Mouse (Mus musculus) lung, postnatal 0 days (tissue): ENCODE data around the gene Btbd17. TPM values are rescaled to one million over a fixed set of nuclear protein-coding genes. Genes with fewer than 3 reads are reported as not detected.

Source experiments
- ATAC-seq: fragments of 200-750 bp; cut with Nextera tagmentation; 2 replicates; pipeline ENCODE4 v1.8.0; 2017; ENCODE audit warnings: moderate library complexity
- DNase-seq: peaks from one replicate; pipeline ENCODE4 v3.0.0-alpha.2; 2016; ENCODE audit warnings: low spot score
- H3K27ac ChIP-seq: fragments of 300-500 bp; sonication (generic); 2 replicates; pipeline ENCODE4 v1.5.1; 2014; ENCODE audit warnings: antibody characterized with exemption, mild to moderate bottlenecking, low read length, mixed read lengths
- H3K27me3 ChIP-seq: fragments of 300-500 bp; sonication (generic); replicated peaks from 2 replicates; pipeline ENCODE4 v1.6.1; 2014; ENCODE audit warnings: low read length, mixed read lengths; ENCODE audit not compliant: insufficient read depth
- H3K36me3 ChIP-seq: fragments of 300-500 bp; sonication (generic); 2 replicates; pipeline ENCODE4 v1.6.1; 2014; ENCODE audit warnings: low read length, mixed read lengths; ENCODE audit not compliant: insufficient read depth
- H3K4me1 ChIP-seq: fragments of 300-500 bp; sonication (generic); 2 replicates; pipeline ENCODE4 v1.6.1; 2014; ENCODE audit warnings: antibody characterized with exemption, low read depth, low read length, mixed read lengths; ENCODE audit not compliant: insufficient read depth
- H3K4me2 ChIP-seq: fragments of 300-500 bp; sonication (generic); replicated peaks from 2 replicates; pipeline ENCODE4 v1.6.1; 2014; ENCODE audit warnings: low read depth, mild to moderate bottlenecking, low read length, moderate library complexity, mixed read lengths
- H3K4me3 ChIP-seq: fragments of 300-500 bp; sonication (generic); 2 replicates; pipeline ENCODE4 v1.5.1; 2014; ENCODE audit warnings: low read depth, low read length
- H3K9ac ChIP-seq: fragments of 300-500 bp; sonication (generic); replicated peaks from 2 replicates; pipeline ENCODE4 v1.6.1; 2014; ENCODE audit warnings: low read depth, mild to moderate bottlenecking
- H3K9me3 ChIP-seq: fragments of 300-500 bp; sonication (generic); 2 replicates; pipeline ENCODE4 v1.6.1; 2016; ENCODE audit warnings: low read length, mixed read lengths
- CTCF ChIP-seq: IDR thresholded peaks from 2 replicates; pipeline ENCODE4 v1.5.1; 2016; ENCODE audit warnings: antibody characterized with exemption, mild to moderate bottlenecking
- EP300 ChIP-seq: IDR thresholded peaks from 2 replicates; pipeline ENCODE4 v1.6.1; 2016; ENCODE audit warnings: antibody characterized with exemption, mild to moderate bottlenecking, control low read depth
- WGBS: fragments of 180-500 bp; shearing (Covaris S2); extraction: QIAGEN DNeasy Blood & Tissue Kit; methylation state at CpG from one replicate; pipeline ENCODE4 v1.1.7; 2014; 5-methylcytosine and 5-hydroxymethylcytosine counted together
- polyA plus RNA-seq: library from polyadenylated mRNA; unstranded; fragments of >200 nt; fragmentation: Nextera tagmentation; extraction: Ambion mirVana; gene quantifications from 2 replicates; pipeline ENCODE4 v1.2.1, GENCODE M21; 2015

Btbd17 gene
- polyA plus RNA-seq, 1 experiment from 2014 or later: 0.20 TPM

- no peaks in the 10 kb centered on the region for H3K36me3 ChIP-seq
- H3K4me1 ChIP-seq: no peaks in the 10 kb centered on the region; the same call in none of the 2 replicates
- no peak overlapping the region for H3K4me3 ChIP-seq
- whole genome bisulfite sequencing: 51% methylated on average over 5 of the region's 5 CpGs
- H3K4me2 ChIP-seq: no peak overlapping the region
- H3K9ac ChIP-seq: no peak overlapping the region
- DNase-seq (no peak), ATAC-seq (no peak)
- no peak overlapping the region for H3K27ac ChIP-seq
- TF ChIP-seq EP300: no peak
- no peak for TF ChIP-seq CTCF
- H3K27me3 ChIP-seq: peaks cover 55% of the 10 kb centered on the region
- H3K9me3 ChIP-seq: no peaks in the 10 kb centered on the region
These were observed 2.7 kb downstream of the Btbd17 start for GRCm38 (mm10) chr11:114792931-114793494.

GRCm38 (mm10) chr11:114791891-114792411 is 3.8 kb downstream of the Btbd17 start:
- ATAC-seq: no peak
- H3K4me1 ChIP-seq: no peaks in the 10 kb centered on the region; the same call in none of the 2 replicates
- peaks cover 64% of the 10 kb centered on the region for H3K27me3 ChIP-seq
- under 1% methylated on average over 48 of the region's 59 CpGs for WGBS
- H3K9ac ChIP-seq: no peak overlapping the region
- H3K4me3 ChIP-seq: peak overlapping the region; percentile 27
- peak overlapping the region; percentile 49 for H3K4me2 ChIP-seq
- DNase-seq: no peak
- H3K9me3 ChIP-seq: no peaks in the 10 kb centered on the region
- TF ChIP-seq CTCF (no peak), EP300 (no peak)
- H3K36me3 ChIP-seq: no peaks in the 10 kb centered on the region
- no peak overlapping the region for H3K27ac ChIP-seq

GRCm38 (mm10) chr11:114791351-114791889 is 4.3 kb downstream of the Btbd17 start:
- H3K36me3 ChIP-seq: no peaks in the 10 kb centered on the region
- H3K27me3 ChIP-seq: peaks cover 69% of the 10 kb centered on the region
- H3K27ac ChIP-seq: no peak overlapping the region
- no peak for DNase-seq
- no peak overlapping the region for H3K9ac ChIP-seq
- H3K4me1 ChIP-seq: peaks cover under 1% of the 10 kb centered on the region
- WGBS: 7% methylated on average over 50 of the region's 50 CpGs
- TF ChIP-seq EP300 (no peak), CTCF (no peak)
- H3K4me3 ChIP-seq: peak overlapping the region; percentile 27
- H3K4me2 ChIP-seq: peak overlapping the region; percentile 49
- no peak for ATAC-seq
- no peaks in the 10 kb centered on the region for H3K9me3 ChIP-seq

GRCm38 (mm10) chr11:114790841-114791240 is 4.9 kb downstream of the Btbd17 start:
- H3K9ac ChIP-seq: no peak overlapping the region
- 38% methylated on average over 4 of the region's 4 CpGs for WGBS
- no peaks in the 10 kb centered on the region for H3K9me3 ChIP-seq
- TF ChIP-seq CTCF: peak; percentile 39
- no peak for TF ChIP-seq EP300
- no peak overlapping the region for H3K27ac ChIP-seq
- H3K36me3 ChIP-seq: no peaks in the 10 kb centered on the region
- no peak overlapping the region for H3K4me2 ChIP-seq
- H3K4me3 ChIP-seq: no peak overlapping the region
- peaks cover 75% of the 10 kb centered on the region for H3K27me3 ChIP-seq
- DNase-seq (no peak), ATAC-seq (no peak)
- H3K4me1 ChIP-seq: peaks cover 3% of the 10 kb centered on the region

- Histone ChIP-seq H3K27me3 (peaks cover 79% of the 10 kb centered on the region), H3K36me3 (no peaks in the 10 kb centered on the region), H3K9ac (no peak overlapping the region), H3K27ac (no peak overlapping the region), H3K9me3 (no peaks in the 10 kb centered on the region), H3K4me2 (no peak overlapping the region), H3K4me1 (peaks cover 3% of the 10 kb centered on the region), H3K4me3 (no peak overlapping the region)
- no peak for DNase-seq
- 52% methylated on average over 12 of the region's 12 CpGs for WGBS
- TF ChIP-seq EP300 (no peak), CTCF (no peak)
- no peak for ATAC-seq
These were observed 5.6 kb downstream of the Btbd17 start for GRCm38 (mm10) chr11:114790171-114790570.

- Histone ChIP-seq H3K4me2 (no peak overlapping the region), H3K9ac (no peak overlapping the region), H3K27ac (no peak overlapping the region), H3K9me3 (no peaks in the 10 kb centered on the region), H3K27me3 (peaks cover 79% of the 10 kb centered on the region), H3K4me3 (no peak overlapping the region), H3K4me1 (peaks cover 3% of the 10 kb centered on the region), H3K36me3 (no peaks in the 10 kb centered on the region)
- no peak for ATAC-seq
- TF ChIP-seq EP300: no peak
- no peak for TF ChIP-seq CTCF
- 55% methylated on average over 9 of the region's 9 CpGs for WGBS
- no peak for DNase-seq
These were observed 6.0 kb downstream of the Btbd17 start for GRCm38 (mm10) chr11:114789716-114790115.
